Mouse (Mus musculus): ENCODE measurements around the gene Zfp598.
"Not testable (repeated sequence)": the region's sequence is repeated elsewhere in the genome, so short reads cannot be mapped to it uniquely, and the experiment has no call there.

Zfp598 gene

GRCm38 (mm10) chr17:24647493-24647892 lies 22.0 kb upstream of the Zfp598 start:
- DNase-seq (ENCODE audit: low read depth), result no peak

DNA sequence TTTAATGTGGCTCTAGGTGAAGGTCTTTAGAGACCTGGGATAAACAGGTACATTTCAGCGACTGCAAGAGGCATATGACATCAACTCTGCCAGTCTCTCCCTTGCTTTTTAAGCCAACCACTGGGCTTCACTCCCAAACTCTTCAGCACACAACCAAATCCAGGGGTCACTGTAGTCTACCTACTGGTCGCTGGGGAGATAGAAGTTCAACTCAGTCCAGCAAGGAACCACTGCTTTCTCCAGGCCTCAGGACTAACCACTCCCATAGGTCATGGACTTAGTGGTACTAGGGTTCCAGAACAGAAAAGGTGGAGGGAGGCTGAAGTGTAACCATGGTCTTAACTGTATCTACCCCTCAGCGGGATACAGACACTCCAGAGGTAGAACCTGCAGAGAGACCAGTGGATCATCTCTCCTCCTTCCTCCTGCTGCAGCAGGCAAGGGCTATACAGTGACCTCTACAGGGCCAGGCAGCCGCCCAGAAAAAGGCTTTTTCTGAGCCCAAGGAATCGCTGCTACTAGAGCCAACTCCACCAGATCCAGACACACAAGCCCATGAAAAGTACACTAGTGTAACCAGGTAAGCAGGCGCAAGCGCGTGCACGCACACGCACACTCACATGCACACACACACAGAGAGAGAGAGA lies 20.6 kb upstream of the Zfp598 start:
- DNase-seq (ENCODE audit: low read depth), result peak; percentile 25

GRCm38 (mm10) chr17:24649581-24650069 lies 19.9 kb upstream of the Zfp598 start:
- peak; percentile 47 for DNase-seq (ENCODE audit: low read depth)

DNA sequence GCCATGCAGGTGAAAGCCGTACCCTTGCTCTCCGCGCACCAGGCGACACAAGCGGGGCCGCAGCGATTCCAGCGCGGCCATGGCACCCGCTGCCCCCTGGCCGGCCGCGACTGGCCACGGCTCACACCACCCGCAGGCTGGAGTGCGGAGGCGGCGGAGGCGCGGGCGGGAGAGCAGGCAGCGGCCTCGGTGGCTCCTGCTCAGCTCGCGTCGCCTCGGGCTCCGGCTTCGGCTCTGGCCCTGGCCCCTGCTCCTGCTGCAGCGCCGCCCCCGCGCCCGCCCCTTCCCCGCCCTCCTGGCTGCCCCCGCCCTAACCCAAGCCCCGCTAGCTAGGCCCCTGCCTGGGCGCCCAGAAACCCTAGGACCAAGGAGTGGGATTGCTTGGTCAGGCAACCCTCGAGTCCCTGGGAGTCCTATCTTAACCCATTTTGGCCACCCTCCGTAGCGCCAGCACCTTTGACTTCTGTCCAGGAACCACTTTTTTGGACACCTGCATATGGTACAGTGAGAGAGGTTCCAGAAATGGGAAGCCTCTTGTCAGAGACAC lies 19.3 kb upstream of the Zfp598 start, which contains the start of gene Slc9a3r2:
Gene Slc9a3r2 (minus strand): TSS at position 258 of the 547 bp plus-strand sequence.
- peak; percentile 21 for DNase-seq (ENCODE audit: low read depth)

GRCm38 (mm10) chr17:24650766-24651165 lies 18.7 kb upstream of the Zfp598 start:
- DNase-seq (ENCODE audit: low read depth), result no peak

DNA sequence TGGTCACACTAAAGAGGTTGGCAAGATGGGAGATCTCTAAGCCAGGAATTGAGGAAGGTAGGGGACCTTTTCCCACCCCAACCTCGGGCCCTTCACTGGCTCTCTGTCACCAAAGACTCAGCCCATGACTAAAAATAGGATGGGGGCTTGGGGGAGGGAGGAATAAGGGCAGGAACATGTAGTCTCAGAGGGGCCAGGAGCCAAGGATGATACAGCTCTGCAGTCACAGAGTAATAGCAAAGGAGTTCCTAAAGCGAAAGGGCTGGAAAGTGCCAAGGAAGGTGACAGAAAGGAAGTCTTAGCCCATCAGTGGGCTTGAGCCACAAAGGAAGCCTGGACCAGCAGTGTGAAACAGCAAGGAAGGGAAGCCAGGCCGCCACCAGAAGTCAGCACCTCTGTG lies 17.7 kb upstream of the Zfp598 start:
- DNase-seq (ENCODE audit: low read depth), result no peak

DNA sequence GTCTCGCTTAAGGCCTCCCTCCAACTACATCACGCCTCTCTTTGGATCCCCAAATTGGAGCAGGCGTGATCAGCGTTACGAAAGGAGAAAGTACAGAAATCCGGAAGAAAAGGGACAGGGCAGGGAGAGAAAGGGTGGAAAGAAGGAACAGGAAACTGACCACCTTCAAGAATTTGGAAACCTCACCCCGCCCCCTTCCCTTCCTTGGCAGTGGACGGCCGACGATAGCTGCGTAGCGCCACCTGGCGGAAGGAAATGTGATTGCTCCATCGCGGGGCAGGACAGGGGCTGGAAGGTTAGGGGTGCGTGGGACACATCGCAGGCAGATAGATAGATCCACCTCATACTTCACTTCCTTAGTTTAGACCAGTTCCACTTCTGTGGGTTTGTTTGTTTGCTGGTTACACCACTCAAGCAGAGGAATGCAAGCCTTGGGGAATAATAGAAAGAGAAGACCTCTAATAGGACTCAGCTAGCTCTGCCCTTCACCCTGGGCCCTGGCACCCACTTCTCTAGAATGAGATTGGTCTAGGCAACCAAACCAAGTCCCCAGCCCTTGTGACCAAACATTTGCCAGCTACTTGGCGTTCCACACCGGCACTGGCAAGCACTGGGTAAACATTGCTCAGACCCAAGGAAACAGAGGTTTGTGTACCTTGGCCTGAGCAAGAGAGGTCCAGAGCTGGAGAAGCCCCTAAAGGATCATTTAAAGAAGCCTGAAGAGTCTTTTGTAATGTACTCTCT lies 15.3 kb upstream of the Zfp598 start:
- DNase-seq (ENCODE audit: low read depth), result peak; percentile 84

GRCm38 (mm10) chr17:24654969-24655368 lies 14.5 kb upstream of the Zfp598 start:
- DNase-seq (ENCODE audit: low read depth), result no peak

DNA sequence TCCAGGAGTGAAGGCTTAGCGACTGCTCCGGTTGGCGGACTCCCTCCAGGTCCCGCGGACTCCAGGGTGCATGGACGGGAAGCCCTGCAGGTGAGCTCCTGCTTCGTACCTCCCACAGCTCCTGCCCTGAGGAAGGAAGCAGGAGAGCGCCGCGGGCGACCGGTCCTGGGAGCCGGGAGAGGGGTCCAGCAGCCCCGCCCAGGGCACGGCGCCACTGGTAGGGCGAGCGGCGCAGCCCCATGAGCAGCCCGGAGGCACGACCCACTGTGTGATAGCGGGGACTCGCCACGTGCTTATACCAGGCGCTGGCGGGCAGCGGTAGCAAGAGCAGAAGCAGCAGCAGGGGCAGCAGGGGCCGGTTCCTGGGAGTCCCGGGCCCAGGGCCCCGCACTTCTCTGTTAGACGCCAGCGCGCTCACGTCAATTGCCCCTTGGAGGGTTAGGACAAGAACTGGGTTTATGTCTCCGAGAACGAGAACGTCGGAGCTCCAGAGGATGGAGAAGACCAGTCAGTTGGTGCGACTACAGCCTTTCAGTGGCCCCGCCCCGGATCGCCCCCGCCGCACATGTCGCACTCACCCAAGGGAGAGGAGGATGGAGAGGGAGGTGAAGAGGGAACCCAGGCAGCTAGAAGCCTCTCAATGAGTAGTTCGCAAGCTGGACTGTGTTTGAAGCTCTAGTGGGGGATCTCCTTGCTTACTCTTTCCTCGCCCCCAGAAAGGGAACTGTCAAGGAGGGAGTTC lies 11.3 kb upstream of the Zfp598 start, which contains the start of gene Npw:
Gene Npw (minus strand): TSS at position 441 of the 742 bp plus-strand sequence.
- DNase-seq (ENCODE audit: low read depth), result no peak

GRCm38 (mm10) chr17:24667011-24667410 lies 2.5 kb upstream of the Zfp598 start:
- DNase-seq (ENCODE audit: low read depth), result not testable (repeated sequence)

DNA sequence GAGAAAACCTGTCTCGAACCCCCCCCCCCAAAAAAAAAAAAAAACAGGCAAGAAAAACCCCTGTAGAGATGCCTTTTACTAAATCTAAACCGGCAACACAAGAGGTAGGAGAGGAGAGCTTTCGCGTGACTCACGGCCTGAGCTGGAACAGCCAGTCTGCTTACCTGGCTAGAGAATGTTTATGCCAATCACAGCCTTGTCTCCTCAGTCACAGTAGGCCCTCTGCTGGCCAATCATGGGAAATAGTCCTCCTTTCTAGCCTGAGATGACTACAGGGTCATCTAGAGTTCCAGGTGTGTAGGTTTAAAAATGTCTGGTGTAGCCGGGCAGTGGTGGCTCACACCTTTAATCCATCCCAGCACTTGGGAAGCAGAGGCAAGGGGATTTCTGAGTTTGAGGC lies 2.1 kb upstream of the Zfp598 start:
- DNase-seq (ENCODE audit: low read depth), result peak; percentile 82

DNA sequence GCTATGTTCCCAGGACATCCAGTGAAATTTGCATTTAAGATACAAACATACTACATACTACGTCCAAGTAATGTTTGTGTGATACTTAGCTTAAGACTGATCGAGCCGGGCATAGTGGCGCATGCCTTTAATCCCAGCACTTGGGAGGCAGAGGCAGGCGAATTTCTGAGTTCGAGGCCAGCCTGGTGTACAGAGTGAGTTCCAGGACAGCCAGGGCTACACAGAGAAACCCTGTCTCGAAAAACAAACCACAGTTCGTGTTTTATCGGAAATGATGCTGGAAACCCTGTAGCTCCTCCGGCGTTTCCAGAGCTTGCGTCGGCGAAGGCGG lies 308 bp upstream of the Zfp598 start:
- DNase-seq (ENCODE audit: low read depth), result not testable (repeated sequence)

- DNase-seq (ENCODE audit: low read depth), result peak; percentile 46
Observed at GRCm38 (mm10) chr17:24670246-24670844, 858 bp downstream of the Zfp598 start.

- no peak for DNase-seq (ENCODE audit: low read depth)
Observed at GRCm38 (mm10) chr17:24671346-24671745, 1.9 kb downstream of the Zfp598 start.

DNA sequence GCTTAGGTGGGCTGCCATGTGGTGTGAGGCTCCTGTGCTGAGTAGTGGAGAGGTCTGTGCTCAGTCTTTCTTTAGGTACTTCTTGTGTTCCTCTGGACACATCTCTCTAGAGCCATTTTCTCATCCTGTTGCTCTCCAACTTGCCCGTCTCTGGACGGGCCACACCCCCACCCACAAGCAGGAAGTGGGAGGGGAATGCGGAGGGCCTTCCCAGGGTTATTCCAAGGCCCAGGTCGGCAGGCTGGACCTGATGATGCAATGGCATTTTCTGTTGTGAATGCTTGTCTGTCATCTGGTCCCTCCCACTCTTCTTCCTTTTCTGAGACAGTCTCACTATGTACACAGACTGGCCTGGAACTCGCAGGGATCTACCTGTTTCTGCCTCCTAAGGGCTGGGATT lies 2.7 kb downstream of the Zfp598 start:
- peak; percentile 62 for DNase-seq (ENCODE audit: low read depth)

- no peak for DNase-seq (ENCODE audit: low read depth)
Observed at GRCm38 (mm10) chr17:24674277-24674676, 4.8 kb downstream of the Zfp598 start.

GRCm38 (mm10) chr17:24676187-24676586 lies 6.7 kb downstream of the Zfp598 start:
- DNase-seq (ENCODE audit: low read depth), result peak; percentile 92

- DNase-seq (ENCODE audit: low read depth), result no peak
Observed at GRCm38 (mm10) chr17:24676877-24677276, 7.4 kb downstream of the Zfp598 start.

DNA sequence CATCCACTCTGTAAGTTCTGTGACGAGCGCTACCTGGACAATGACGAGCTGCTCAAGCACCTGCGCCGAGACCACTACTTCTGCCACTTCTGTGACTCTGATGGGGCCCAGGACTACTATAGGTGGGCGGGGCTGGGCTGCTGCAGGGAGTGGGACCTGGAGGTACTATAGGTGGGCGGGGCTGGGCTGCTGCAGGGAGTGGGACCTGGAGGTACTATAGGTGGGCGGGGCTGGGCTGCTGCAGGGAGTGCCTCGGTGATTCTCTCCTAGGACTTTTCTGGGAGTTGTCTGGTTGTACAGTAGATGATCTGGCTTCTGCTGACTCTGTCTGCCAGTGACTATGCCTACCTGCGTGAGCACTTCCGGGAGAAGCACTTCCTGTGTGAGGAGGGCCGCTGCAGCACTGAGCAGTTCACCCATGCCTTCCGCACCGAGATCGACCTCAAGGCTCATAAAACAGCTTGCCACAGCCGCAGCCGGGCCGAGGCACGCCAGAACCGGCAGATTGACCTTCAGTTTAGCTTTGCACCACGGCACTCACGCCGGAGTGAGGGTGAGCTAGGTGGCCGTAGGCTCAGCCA lies 8.1 kb downstream of the Zfp598 start:
- no peak for DNase-seq (ENCODE audit: low read depth)

GRCm38 (mm10) chr17:24686514-24686913 lies 17.0 kb downstream of the Zfp598 start:
- DNase-seq (ENCODE audit: low read depth), result no peak

- DNase-seq (ENCODE audit: low read depth), result no peak
Observed at GRCm38 (mm10) chr17:24687146-24687595, 17.7 kb downstream of the Zfp598 start.
